Mouse (Mus musculus): ENCODE measurements around the gene Gucd1. TPM values are rescaled to one million over a fixed set of nuclear protein-coding genes. Genes with fewer than 3 reads are reported as not detected.

Gene Gucd1
- polyA plus RNA-seq, 1 experiment, result 20.7 TPM

DNA sequence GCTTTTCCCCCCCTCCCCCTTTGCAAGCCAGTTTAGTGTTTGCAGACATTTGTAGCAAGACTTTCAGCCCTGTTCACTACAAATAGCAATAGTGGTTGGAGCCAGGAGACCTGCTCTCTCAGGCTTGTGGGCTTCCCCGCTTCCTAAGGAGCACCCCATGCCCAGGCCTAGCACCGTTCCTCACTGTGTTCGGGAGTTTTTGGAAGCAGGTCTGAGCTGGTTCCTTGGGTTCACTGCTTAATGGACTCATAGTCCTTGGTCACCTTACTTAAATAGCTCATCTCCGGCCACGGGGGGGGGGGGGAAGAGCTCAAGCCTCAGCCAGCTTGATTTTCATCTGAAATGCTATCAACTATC is 213.7 kb downstream of the Gucd1 start:
- TF ChIP-seq CTCF (IDR thresholded peaks at IDR 0.05; ENCODE audit: low read depth, low read length) (no peak), POLR2A (IDR thresholded peaks at IDR 0.05; ENCODE audit: borderline replicate concordance, low read depth, low read length) (no peak)
- H3K4me1 ChIP-seq (ENCODE audit: control insufficient read depth, insufficient read depth, low read length), result peaks cover 29% of the 10 kb centered on the region
- H3K27ac ChIP-seq (ENCODE audit: insufficient read depth, low read depth, low read length), result no peak overlapping the region
- H3K4me3 ChIP-seq (ENCODE audit: insufficient read depth, low read length), result no peak overlapping the region

GRCm38 (mm10) chr10:75303324-75304048 is 214.3 kb downstream of the Gucd1 start:
- TF ChIP-seq POLR2A (IDR thresholded peaks at IDR 0.05; ENCODE audit: borderline replicate concordance, low read depth, low read length) (no peak), CTCF (IDR thresholded peaks at IDR 0.05; ENCODE audit: low read depth, low read length) (no peak)
- Histone ChIP-seq H3K4me3 (ENCODE audit: insufficient read depth, low read length) (no peak overlapping the region), H3K27ac (ENCODE audit: insufficient read depth, low read depth, low read length) (no peak overlapping the region), H3K4me1 (ENCODE audit: control insufficient read depth, insufficient read depth, low read length) (peaks cover 33% of the 10 kb centered on the region)

DNA sequence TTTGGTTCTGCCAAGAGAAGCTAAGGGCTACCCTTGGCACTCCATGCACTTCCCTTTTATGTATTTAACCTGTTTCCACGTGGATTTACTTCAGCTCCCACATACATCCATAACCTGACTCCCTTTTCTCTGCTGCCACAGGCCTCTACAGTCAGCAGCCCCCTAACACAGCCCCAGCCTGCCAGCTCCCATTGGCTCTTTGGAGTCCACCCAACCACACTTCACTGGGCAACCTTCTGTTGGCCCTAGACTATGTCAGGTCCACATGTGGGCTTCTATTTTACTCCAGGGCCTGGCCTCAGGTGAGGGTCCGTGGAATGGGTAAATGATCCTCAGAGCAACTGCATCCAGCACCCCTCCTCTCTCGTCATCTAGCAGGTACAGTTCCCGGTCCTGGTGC is 215.2 kb downstream of the Gucd1 start:
- TF ChIP-seq CTCF (IDR thresholded peaks at IDR 0.05; ENCODE audit: low read depth, low read length) (no peak), POLR2A (IDR thresholded peaks at IDR 0.05; ENCODE audit: borderline replicate concordance, low read depth, low read length) (no peak)
- Histone ChIP-seq H3K4me3 (ENCODE audit: insufficient read depth, low read length) (no peak overlapping the region), H3K4me1 (ENCODE audit: control insufficient read depth, insufficient read depth, low read length) (peaks cover 41% of the 10 kb centered on the region), H3K27ac (ENCODE audit: insufficient read depth, low read depth, low read length) (no peak overlapping the region)

DNA sequence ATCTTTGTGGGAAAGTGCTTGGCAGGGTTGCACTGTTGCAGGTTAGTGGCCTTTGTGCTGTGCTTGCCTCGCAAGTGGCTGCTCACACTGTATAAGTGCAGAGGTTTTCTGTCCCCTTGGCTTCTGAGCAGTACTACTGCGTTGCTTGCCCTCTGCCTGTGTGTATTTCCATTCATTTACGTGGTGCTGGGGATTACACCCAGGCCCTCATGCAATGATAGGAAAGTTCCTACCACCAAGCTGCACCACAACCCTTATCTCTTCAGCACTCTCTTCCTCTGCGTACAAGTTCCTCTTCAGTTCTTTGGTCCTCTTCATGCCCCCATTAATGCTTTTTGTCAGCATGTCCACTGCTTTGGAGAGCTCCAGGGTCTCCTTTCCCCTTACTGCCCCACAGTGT is 215.8 kb downstream of the Gucd1 start:
- Histone ChIP-seq H3K27ac (ENCODE audit: insufficient read depth, low read depth, low read length) (no peak overlapping the region), H3K4me3 (ENCODE audit: insufficient read depth, low read length) (no peak overlapping the region), H3K4me1 (ENCODE audit: control insufficient read depth, insufficient read depth, low read length) (peaks cover 44% of the 10 kb centered on the region)
- no peak for TF ChIP-seq POLR2A (IDR thresholded peaks at IDR 0.05; ENCODE audit: borderline replicate concordance, low read depth, low read length)

GRCm38 (mm10) chr10:75301195-75301806 is 216.5 kb downstream of the Gucd1 start:
- H3K27ac ChIP-seq (ENCODE audit: insufficient read depth, low read depth, low read length), result no peak overlapping the region
- H3K4me3 ChIP-seq (ENCODE audit: insufficient read depth, low read length), result no peak overlapping the region
- TF ChIP-seq POLR2A (IDR thresholded peaks at IDR 0.05; ENCODE audit: borderline replicate concordance, low read depth, low read length), result no peak
- TF ChIP-seq CTCF (IDR thresholded peaks at IDR 0.05; ENCODE audit: low read depth, low read length), result no peak
- H3K4me1 ChIP-seq (ENCODE audit: control insufficient read depth, insufficient read depth, low read length), result peaks cover 44% of the 10 kb centered on the region

Other genes with a start within 250 kb of the Gucd1 start
- 0.91 and 1.4 TPM in 2 replicates for gene Adora2a, start 201.1 kb downstream of the Gucd1 start, polyA plus RNA-seq (2012; ENCODE audit: insufficient read depth, insufficient read length, missing spikeins)
- gene Upb1, start 116.9 kb downstream of the Gucd1 start, polyA plus RNA-seq (2012; ENCODE audit: insufficient read depth, insufficient read length, missing spikeins), result 1.1 TPM in 1 of 2 replicates, not detected in the other
- gene Snrpd3, start 421 bp downstream of the Gucd1 start, polyA plus RNA-seq (2012; ENCODE audit: insufficient read depth, insufficient read length, missing spikeins), result 94.5 and 97.1 TPM in 2 replicates
- gene Lrrc75b, start 42.4 kb upstream of the Gucd1 start, polyA plus RNA-seq (2012; ENCODE audit: insufficient read depth, insufficient read length, missing spikeins), result not detected in 2 replicates
- not detected in 2 replicates for gene Ggt1, start 43.6 kb upstream of the Gucd1 start, polyA plus RNA-seq (2012; ENCODE audit: insufficient read depth, insufficient read length, missing spikeins)
- 8.4 and 11.6 TPM in 2 replicates for gene Ggt5, start 71.4 kb upstream of the Gucd1 start, polyA plus RNA-seq (2012; ENCODE audit: insufficient read depth, insufficient read length, missing spikeins)
- gene Susd2, start 126.0 kb upstream of the Gucd1 start, polyA plus RNA-seq (2012; ENCODE audit: insufficient read depth, insufficient read length, missing spikeins), result not detected in 2 replicates
- gene Cabin1, start 246.4 kb upstream of the Gucd1 start, polyA plus RNA-seq (2012; ENCODE audit: insufficient read depth, insufficient read length, missing spikeins), result 26.1 and 35.0 TPM in 2 replicates